Mouse (Mus musculus): ENCODE measurements around the gene Sept12.

The Sept12 gene

GRCm38 (mm10) chr16:4974521-4974920 lies 23.1 kb downstream of the Sept12 start:
- DNase-seq = peak in 1 of 2 experiments; percentile 30

GRCm38 (mm10) chr16:4971626-4972025 lies 26.0 kb downstream of the Sept12 start:
- DNase-seq = no peak

- DNase-seq = no peak
These were observed 28.4 kb downstream of the Sept12 start for GRCm38 (mm10) chr16:4969055-4969843.

- DNase-seq = no peak
These were observed 29.2 kb downstream of the Sept12 start for GRCm38 (mm10) chr16:4968426-4968825.

- peak in 1 of 2 experiments; percentile 54 for DNase-seq
These were observed 32.1 kb downstream of the Sept12 start for GRCm38 (mm10) chr16:4965392-4966129.

GRCm38 (mm10) chr16:4964731-4965391 lies 32.8 kb downstream of the Sept12 start:
- no peak for DNase-seq

GRCm38 (mm10) chr16:4963797-4964709 lies 33.6 kb downstream of the Sept12 start, which contains the start of gene Anks3:
Gene Anks3 (minus strand): TSS chr16:4964205.
- peak; percentile 99 to 100 for DNase-seq

- no peak for DNase-seq
These were observed 34.3 kb downstream of the Sept12 start for GRCm38 (mm10) chr16:4963346-4963745.

- peak in 1 of 2 experiments; percentile 29 for DNase-seq
These were observed 37.4 kb downstream of the Sept12 start for GRCm38 (mm10) chr16:4960260-4960659.

- DNase-seq = peak; percentile 84 to 85
These were observed 40.2 kb downstream of the Sept12 start for GRCm38 (mm10) chr16:4957446-4957845.

GRCm38 (mm10) chr16:4956609-4957008 lies 41.0 kb downstream of the Sept12 start:
- DNase-seq = no peak

GRCm38 (mm10) chr16:4947378-4947777 lies 50.3 kb downstream of the Sept12 start:
- DNase-seq = no peak

GRCm38 (mm10) chr16:4946155-4946554 lies 51.5 kb downstream of the Sept12 start:
- no peak for DNase-seq

GRCm38 (mm10) chr16:4945415-4945814 lies 52.2 kb downstream of the Sept12 start:
- no peak for DNase-seq

GRCm38 (mm10) chr16:4943431-4943830 lies 54.2 kb downstream of the Sept12 start:
- DNase-seq = no peak

- no peak for DNase-seq
These were observed 54.8 kb downstream of the Sept12 start for GRCm38 (mm10) chr16:4942868-4943267.

- DNase-seq = no peak
These were observed 56.6 kb downstream of the Sept12 start for GRCm38 (mm10) chr16:4941016-4941415.

- DNase-seq = no peak
These were observed 57.3 kb downstream of the Sept12 start for GRCm38 (mm10) chr16:4940311-4940850.

GRCm38 (mm10) chr16:4939412-4939811 lies 58.2 kb downstream of the Sept12 start:
- DNase-seq = peak in 1 of 2 experiments; percentile 55

GRCm38 (mm10) chr16:4938989-4939388 lies 58.7 kb downstream of the Sept12 start:
- DNase-seq = peak; percentile 98

GRCm38 (mm10) chr16:4938461-4938860 lies 59.2 kb downstream of the Sept12 start, which contains the start of gene Nudt16l1:
Gene Nudt16l1 (plus strand): TSS chr16:4938761.
- DNase-seq = no peak
